In genomic region chr14:54560527-54561242, GRCm38 (mm10) we compare ENCODE assay signal across 20 mouse cellular contexts. TPM values are rescaled to one million over a fixed set of nuclear protein-coding genes. Genes with fewer than 3 reads are reported as not detected.
A peak's percentile ranks its signal among the peaks of the same experiment; 100 is the strongest.
DNase-seq lines count a peak whose midpoint lies in the region; ATAC-seq and TF ChIP-seq lines count a peak whose summit lies in the region.
"Had no signal": no experiment of that assay in that cellular context is flagged by ENCODE, and none has a peak within 500 bp of the region (broad histone marks: within the 10 kb centered on the region; RNA-seq: fewer than 3 reads in every experiment).

No protein-coding gene starts in this region.

- H3K27ac ChIP-seq in forebrain, postnatal 0 days (ENCODE audit: low read depth, low read length): no peak overlapping the region
- no peak overlapping the region for H3K27ac ChIP-seq in forebrain, embryonic 13.5 days
- H3K27ac ChIP-seq: embryonic facial prominence, embryonic 13.5 days; embryonic facial prominence, embryonic 15.5 days; forebrain, embryonic 10.5 days; forebrain, embryonic 12.5 days; forebrain, embryonic 15.5 days; gastrocnemius, adult 2 months had no signal

- TF ChIP-seq CTCF in forebrain, postnatal 0 days (IDR thresholded peaks at IDR 0.05; ENCODE audit: low read depth): no peak

- no peaks in the 10 kb centered on the region for H3K27me3 ChIP-seq in forebrain, postnatal 0 days (ENCODE audit: insufficient read depth, low read length)
- H3K27me3 ChIP-seq in forebrain, embryonic 13.5 days: no peaks in the 10 kb centered on the region
- H3K27me3 ChIP-seq: embryonic facial prominence, embryonic 13.5 days; embryonic facial prominence, embryonic 15.5 days; forebrain, embryonic 12.5 days; forebrain, embryonic 15.5 days had no signal

- DNase-seq in adrenal gland, adult 2 months: peak; percentile 42
- DNase-seq in adrenal gland, postnatal 14 days: no peak
- DNase-seq in forebrain, postnatal 0 days: peak; percentile 50
- DNase-seq: adrenal gland, adult 8-10 months; adrenal gland, postnatal 25 days; cerebellum, adult 11 months; cerebellum, adult 18-20 months; cerebellum, adult 8-10 months; cerebellum, adult 9-11 months; cerebellum, postnatal 14 days; cerebellum, postnatal 36 days; embryo, embryonic 11 days; gastrocnemius, adult 2 months had no signal

- H3K4me3 ChIP-seq in forebrain, postnatal 0 days (ENCODE audit: low read depth, low read length): no peak overlapping the region
- H3K4me3 ChIP-seq in forebrain, embryonic 13.5 days: no peak overlapping the region
- H3K4me3 ChIP-seq: embryonic facial prominence, embryonic 13.5 days; embryonic facial prominence, embryonic 15.5 days; erythroblast, embryonic 14.5 days; forebrain, embryonic 10.5 days; forebrain, embryonic 12.5 days; forebrain, embryonic 15.5 days; gastrocnemius, adult 2 months had no signal

- H3K9me3 ChIP-seq in forebrain, postnatal 0 days (ENCODE audit: low read length): no peaks in the 10 kb centered on the region
- no peaks in the 10 kb centered on the region for H3K9me3 ChIP-seq in forebrain, embryonic 13.5 days (replicated peaks)
- H3K9me3 ChIP-seq: embryonic facial prominence, embryonic 13.5 days; embryonic facial prominence, embryonic 15.5 days; forebrain, embryonic 10.5 days; forebrain, embryonic 12.5 days; forebrain, embryonic 15.5 days had no signal

- WGBS in forebrain, postnatal 0 days: 80% methylated on average over 14 of the region's 14 CpGs
- WGBS in forebrain, embryonic 13.5 days: 85% methylated on average over 14 of the region's 14 CpGs

- no peaks in the 10 kb centered on the region for H3K36me3 ChIP-seq in forebrain, postnatal 0 days (ENCODE audit: insufficient read depth)
- no peaks in the 10 kb centered on the region for H3K36me3 ChIP-seq in forebrain, embryonic 13.5 days (ENCODE audit: poor library complexity, severe bottlenecking)
- H3K36me3 ChIP-seq: embryonic facial prominence, embryonic 15.5 days; forebrain, embryonic 12.5 days; forebrain, embryonic 15.5 days had no signal

- ATAC-seq in forebrain, postnatal 0 days: peak; percentile 62
- ATAC-seq in forebrain, embryonic 13.5 days: no peak
- ATAC-seq: forebrain, embryonic 15.5 days had no signal

- no peak overlapping the region for H3K9ac ChIP-seq in forebrain, postnatal 0 days
- no peak overlapping the region for H3K9ac ChIP-seq in forebrain, embryonic 13.5 days
- H3K9ac ChIP-seq: embryonic facial prominence, embryonic 13.5 days; embryonic facial prominence, embryonic 15.5 days; forebrain, embryonic 12.5 days; forebrain, embryonic 15.5 days had no signal

- no peak overlapping the region for H3K4me2 ChIP-seq in forebrain, postnatal 0 days (ENCODE audit: low read depth)
- H3K4me2 ChIP-seq in forebrain, embryonic 13.5 days: no peak overlapping the region
- H3K4me2 ChIP-seq: embryonic facial prominence, embryonic 13.5 days; embryonic facial prominence, embryonic 15.5 days; forebrain, embryonic 12.5 days; forebrain, embryonic 15.5 days had no signal

- H3K4me1 ChIP-seq in forebrain, postnatal 0 days (ENCODE audit: insufficient read depth): no peaks in the 10 kb centered on the region
- H3K4me1 ChIP-seq in forebrain, embryonic 13.5 days: no peaks in the 10 kb centered on the region
- H3K4me1 ChIP-seq: embryonic facial prominence, embryonic 13.5 days; embryonic facial prominence, embryonic 15.5 days; forebrain, embryonic 12.5 days; forebrain, embryonic 15.5 days had no signal

RNA-seq across cellular contexts. Expression of gene Haus4, which starts 6.3 kb away (rescaled TPM):
- 10 to 100 TPM; 13.9 to 26.6 TPM for total RNA-seq in adrenal gland, adult 2 months (2021)
- polyA plus RNA-seq in adrenal gland, adult 2 months (2012; rRNA removed): 20.4 and 21.0 TPM in 2 replicates
- total RNA-seq in adrenal gland, postnatal 14 days (2021): 27.6 and 29.3 TPM in 2 replicates
- 21.3 and 23.1 TPM in 2 replicates for total RNA-seq in forebrain, postnatal 0 days (2014; rRNA removed)
- polyA plus RNA-seq in forebrain, postnatal 0 days (2015; fragmentation: Nextera tagmentation; extraction: Ambion mirVana): 17.9 and 19.5 TPM in 2 replicates
- 39.7 and 43.1 TPM in 2 replicates for polyA plus RNA-seq in forebrain, embryonic 13.5 days (2015; fragmentation: Nextera tagmentation; extraction: Ambion mirVana)

RNA-seq across cellular contexts. Expression of gene Ajuba, which starts 16.7 kb away (rescaled TPM):
- total RNA-seq in adrenal gland, adult 2 months (2021): 10 to 100 TPM; 14.4 to 30.3 TPM
- 47.0 and 56.9 TPM in 2 replicates for polyA plus RNA-seq in adrenal gland, adult 2 months (2012; rRNA removed)
- 18.2 and 23.3 TPM in 2 replicates for total RNA-seq in adrenal gland, postnatal 14 days (2021)
- total RNA-seq in forebrain, postnatal 0 days (2014; rRNA removed): 4.4 and 6.6 TPM in 2 replicates
- polyA plus RNA-seq in forebrain, postnatal 0 days (2015; fragmentation: Nextera tagmentation; extraction: Ambion mirVana): 4.4 and 4.5 TPM in 2 replicates
- polyA plus RNA-seq in forebrain, embryonic 13.5 days (2015; fragmentation: Nextera tagmentation; extraction: Ambion mirVana): 18.8 and 20.3 TPM in 2 replicates
- polyA plus RNA-seq: erythroblast, embryonic 14.5 days had no signal

RNA-seq across cellular contexts. Expression of gene Prmt5, which starts 43.4 kb away (rescaled TPM):
- 10 to 100 TPM; 45.2 to 47.4 TPM for total RNA-seq in adrenal gland, adult 2 months (2021)
- polyA plus RNA-seq in adrenal gland, adult 2 months (2012; rRNA removed): 39.1 and 44.3 TPM in 2 replicates
- total RNA-seq in adrenal gland, postnatal 14 days (2021): 42.4 and 49.8 TPM in 2 replicates
- total RNA-seq in forebrain, postnatal 0 days (2014; rRNA removed): 85.4 and 87.1 TPM in 2 replicates
- polyA plus RNA-seq in forebrain, postnatal 0 days (2015; fragmentation: Nextera tagmentation; extraction: Ambion mirVana): 87.0 and 100 TPM in 2 replicates
- polyA plus RNA-seq in forebrain, embryonic 13.5 days (2015; fragmentation: Nextera tagmentation; extraction: Ambion mirVana): 107 and 113 TPM in 2 replicates

RNA-seq across cellular contexts. Expression of gene 4931414P19Rik, which starts 45.1 kb away (rescaled TPM):
- total RNA-seq in adrenal gland, adult 2 months (2021): 1 to 10 TPM; 2.9 to 8.2 TPM
- polyA plus RNA-seq in adrenal gland, adult 2 months (2012; rRNA removed): 7.4 and 9.6 TPM in 2 replicates
- total RNA-seq in adrenal gland, postnatal 14 days (2021): 5.4 and 6.2 TPM in 2 replicates
- 6.5 and 12.8 TPM in 2 replicates for total RNA-seq in forebrain, postnatal 0 days (2014; rRNA removed)
- polyA plus RNA-seq in forebrain, postnatal 0 days (2015; fragmentation: Nextera tagmentation; extraction: Ambion mirVana): 2.2 and 3.1 TPM in 2 replicates
- 8.3 and 9.4 TPM in 2 replicates for polyA plus RNA-seq in forebrain, embryonic 13.5 days (2015; fragmentation: Nextera tagmentation; extraction: Ambion mirVana)

RNA-seq across cellular contexts. Expression of gene Psmb5, which starts 57.1 kb away (rescaled TPM):
- 100 to 1,000 TPM; 317 to 332 TPM for total RNA-seq in adrenal gland, adult 2 months (2021)
- 267 and 322 TPM in 2 replicates for polyA plus RNA-seq in adrenal gland, adult 2 months (2012; rRNA removed)
- total RNA-seq in adrenal gland, postnatal 14 days (2021): 248 and 259 TPM in 2 replicates
- total RNA-seq in forebrain, postnatal 0 days (2014; rRNA removed): 180 and 239 TPM in 2 replicates
- 420 and 499 TPM in 2 replicates for polyA plus RNA-seq in forebrain, postnatal 0 days (2015; fragmentation: Nextera tagmentation; extraction: Ambion mirVana)
- 462 and 492 TPM in 2 replicates for polyA plus RNA-seq in forebrain, embryonic 13.5 days (2015; fragmentation: Nextera tagmentation; extraction: Ambion mirVana)
